Mouse (Mus musculus) Muller cell, postnatal 12 days (primary cell): Measurements from ENCODE around the gene Tnr.

ENCODE experiments used
- DNase-seq: peaks from one replicate; pipeline ENCODE4 v3.0.0-alpha.2; 2015; ENCODE audit errors: inconsistent ontology term

Tnr gene

DNA sequence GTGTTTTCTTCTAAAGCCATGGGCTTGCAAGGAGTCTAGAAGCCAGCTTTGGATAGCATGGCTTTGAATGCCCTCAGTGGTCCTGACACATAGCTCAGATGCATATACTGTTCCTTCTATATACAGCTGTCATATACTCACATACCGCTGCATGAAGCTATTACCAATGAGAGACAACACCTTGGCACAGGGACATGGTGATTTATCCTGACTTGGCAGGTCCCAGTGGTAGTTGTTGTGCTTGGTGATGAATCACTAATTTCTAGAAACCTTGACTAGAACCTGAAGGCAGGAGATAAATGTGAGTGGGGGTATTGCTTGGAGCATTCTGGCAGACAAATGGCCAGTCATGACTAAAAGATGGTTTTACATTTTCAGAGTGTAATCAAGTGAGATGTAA, 192.7 kb downstream of the Tnr start:
- no peak for DNase-seq

DNA sequence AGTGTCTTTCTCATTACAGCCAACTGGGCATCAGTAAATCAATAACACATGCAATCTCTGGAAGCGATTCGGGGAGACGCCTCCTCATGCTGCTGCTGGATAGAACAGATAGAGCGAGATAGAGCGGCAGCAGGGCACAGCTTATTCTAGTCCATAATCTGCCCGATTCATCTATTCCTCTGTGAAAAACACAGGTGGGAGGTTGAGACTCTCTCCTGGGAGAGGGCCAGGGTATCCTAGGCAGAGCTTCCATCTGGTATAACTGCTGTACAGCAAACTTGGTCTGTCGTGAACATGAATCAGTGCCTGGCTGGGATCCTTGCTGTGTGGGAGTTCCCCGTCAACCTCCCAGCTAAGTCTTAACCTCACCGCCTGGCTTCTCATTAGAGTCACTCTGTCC, 193.4 kb downstream of the Tnr start:
- peak; percentile 14 for DNase-seq

DNA sequence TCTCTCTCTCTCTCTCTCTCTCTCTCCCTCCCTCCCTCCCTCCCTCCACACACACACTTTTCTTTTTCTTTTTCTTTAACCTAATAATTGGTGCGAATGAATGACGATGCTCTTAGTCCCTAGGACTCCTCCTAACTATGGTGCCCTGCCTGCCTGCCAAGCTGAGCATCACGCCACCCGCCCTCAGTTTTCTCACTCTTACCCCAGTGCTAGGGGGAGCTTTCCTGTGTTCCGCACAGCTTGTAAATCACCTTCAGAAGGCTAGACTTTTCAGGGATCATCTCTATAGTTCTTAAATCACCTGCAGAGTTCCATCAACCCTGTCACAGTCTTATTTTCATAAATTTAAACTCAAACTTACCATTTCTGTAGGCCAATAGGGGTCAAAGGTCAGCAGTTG, 200.2 kb downstream of the Tnr start:
- DNase-seq, result no peak

DNA sequence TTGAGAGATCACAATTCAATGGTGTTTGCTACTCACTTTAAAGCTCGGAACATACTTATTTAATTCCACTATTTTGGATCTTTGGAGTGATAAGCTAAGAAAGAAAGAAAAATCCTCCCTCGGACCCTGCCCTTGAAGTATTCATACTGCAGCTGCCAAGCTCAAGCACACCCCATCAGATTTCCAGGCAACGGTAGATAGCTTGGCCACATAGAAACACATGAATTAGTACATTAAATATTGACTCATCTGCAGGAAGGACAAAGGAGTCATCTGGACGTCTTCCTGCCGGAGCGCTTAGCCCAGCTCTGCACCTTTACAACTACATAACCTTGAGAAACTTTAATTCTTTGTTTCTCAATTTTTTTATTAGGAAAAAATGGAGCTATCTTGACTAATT, 205.7 kb downstream of the Tnr start:
- DNase-seq, result no peak

DNA sequence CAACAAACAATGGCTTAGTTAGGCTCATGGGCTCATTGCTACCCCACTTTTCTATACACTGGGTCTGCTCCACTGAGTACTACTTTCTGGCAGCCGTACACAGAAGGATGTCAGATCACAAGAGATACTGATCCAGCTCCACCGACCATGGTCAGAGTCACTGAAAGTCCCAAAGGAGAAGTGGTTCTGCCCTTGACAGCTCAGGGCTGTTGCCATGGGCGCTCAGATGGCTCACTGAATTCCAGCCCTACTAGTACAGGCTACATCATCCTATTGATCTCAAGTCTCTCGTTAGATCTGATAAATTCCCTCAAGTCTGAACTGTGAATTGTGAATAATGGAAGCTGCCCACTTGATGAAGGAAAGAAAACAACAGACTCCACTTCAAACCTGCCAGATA, 207.3 kb downstream of the Tnr start:
- no peak for DNase-seq

DNA sequence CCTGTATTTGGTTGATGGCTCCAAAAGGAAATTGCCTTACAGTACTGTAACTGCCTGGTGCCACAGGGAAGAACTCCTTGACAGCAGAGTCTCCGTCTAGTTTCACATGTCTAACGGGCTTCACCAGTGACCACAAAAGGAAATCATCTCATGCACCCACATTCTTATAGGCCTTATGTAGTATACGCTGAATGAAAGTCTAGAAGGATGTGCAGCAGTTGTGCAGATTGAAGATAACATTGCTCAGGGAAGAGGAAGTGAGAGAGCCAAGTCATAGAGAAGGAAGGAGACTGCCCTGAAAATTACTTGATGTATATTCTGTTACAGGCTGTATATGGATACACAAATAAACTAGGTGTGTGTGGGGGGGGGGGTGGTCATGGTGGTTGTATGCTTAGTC, 211.5 kb downstream of the Tnr start:
- DNase-seq, result no peak

DNA sequence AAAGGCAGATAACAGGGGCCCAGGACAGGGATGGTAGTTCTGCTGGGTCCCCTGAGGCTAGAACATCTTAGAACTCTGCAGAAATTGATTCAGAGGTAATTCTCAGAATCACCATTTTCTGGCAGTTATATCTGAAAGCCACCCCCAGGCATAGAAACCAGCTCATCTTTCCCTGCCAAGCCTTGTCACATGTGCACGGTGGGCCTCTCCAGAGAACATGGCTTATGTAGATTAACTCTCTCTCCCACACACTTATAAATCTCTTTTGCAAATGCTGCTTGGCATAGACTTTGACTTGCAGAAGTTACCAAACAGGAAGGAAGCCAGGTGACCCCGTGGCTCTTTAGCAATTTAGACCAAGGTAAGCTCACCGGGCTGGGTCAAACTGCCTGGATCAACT, 215.9 kb downstream of the Tnr start:
- DNase-seq, result no peak

DNA sequence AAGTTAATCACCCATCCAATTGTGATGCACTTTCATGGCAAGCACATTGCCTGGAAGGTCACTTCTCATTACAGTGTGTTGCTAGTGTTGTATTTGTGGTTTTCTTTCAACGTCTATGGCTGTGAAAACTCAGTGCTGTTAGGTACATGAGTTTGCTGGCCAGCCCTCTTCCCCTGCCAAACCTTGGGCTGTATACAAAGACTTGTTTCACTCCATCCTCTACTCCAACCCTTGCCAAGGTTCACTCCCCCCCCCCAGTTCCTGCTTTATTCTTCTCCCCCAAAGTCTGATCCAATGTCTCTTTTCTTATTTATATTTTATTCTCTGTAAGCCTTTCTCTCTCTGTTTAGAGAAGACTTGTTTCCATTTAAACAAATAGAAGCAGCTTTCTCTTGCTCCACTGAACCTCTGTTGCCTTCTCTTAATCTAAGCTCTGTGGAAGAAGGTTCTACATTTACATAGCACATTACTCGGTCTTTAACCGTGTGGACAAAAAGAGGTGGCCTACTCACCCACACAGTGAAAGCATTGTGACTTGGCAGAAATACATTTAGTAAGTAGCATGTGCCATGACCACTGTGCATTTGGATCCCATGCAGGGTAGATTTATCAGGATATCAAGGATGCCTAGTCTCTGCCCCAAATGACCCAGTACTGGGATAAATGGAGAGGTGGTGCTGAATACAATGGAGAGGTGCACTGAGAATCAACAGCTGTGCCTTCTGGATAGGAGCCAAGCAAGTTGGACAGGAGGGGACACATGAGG, 217.9 kb downstream of the Tnr start:
- DNase-seq, result peak; percentile 36

DNA sequence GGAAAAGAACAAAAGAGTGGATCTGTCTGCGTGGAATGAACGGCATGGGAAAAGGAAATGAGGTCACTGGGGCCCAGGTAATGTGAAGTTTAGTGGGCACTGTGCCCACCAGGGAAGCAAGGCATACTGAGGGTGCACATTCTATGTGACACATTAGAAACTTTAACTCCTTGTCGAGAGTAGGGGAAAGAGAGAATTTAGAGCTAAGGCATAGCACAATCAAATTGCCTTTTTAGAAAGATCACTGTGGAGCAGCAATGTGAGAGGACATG, 218.4 kb downstream of the Tnr start:
- no peak for DNase-seq

DNA sequence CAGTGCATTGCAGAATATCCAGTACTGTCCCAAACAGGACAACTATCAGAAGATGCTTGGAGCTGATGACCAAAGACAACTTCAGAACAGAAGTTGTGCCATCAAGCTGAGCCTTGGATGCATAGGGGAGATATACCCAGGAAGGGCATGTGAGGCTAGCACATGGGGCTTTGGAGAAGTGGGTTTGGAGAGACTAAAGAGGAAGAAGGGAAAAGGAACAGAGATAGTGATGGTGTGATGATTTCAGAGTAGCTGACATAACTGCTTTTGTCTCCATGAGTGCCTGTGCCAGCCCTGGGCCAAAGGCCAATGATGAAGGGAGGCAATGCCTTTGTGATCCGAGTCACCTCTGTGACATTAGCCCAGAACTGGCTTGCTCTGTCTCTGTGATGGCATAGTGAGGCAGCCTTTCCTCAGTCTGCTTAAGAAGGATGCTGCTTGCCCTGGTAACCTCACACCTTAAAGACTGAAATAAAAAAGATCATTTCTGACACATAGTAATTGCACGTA, 220.2 kb downstream of the Tnr start:
- no peak for DNase-seq

DNA sequence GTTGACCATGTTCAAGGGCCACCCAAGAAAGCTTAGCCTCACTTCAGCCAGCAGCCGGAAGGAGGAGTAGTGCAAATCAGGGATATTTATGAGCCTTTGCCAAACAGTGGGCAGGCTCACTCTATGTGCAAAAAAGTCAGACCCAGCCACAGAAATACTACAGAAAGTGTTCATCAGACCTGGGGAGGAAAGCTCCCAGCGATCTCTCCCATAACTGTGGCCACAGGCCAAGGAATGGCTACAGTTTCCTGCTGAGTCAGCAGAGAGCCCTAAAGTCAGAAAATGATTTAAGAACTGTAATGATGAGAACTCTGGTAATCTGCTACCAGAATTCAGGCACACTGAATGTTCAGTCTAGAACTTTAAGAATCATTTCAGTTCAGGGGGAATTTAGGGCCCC, 221.7 kb downstream of the Tnr start:
- DNase-seq, result no peak

DNA sequence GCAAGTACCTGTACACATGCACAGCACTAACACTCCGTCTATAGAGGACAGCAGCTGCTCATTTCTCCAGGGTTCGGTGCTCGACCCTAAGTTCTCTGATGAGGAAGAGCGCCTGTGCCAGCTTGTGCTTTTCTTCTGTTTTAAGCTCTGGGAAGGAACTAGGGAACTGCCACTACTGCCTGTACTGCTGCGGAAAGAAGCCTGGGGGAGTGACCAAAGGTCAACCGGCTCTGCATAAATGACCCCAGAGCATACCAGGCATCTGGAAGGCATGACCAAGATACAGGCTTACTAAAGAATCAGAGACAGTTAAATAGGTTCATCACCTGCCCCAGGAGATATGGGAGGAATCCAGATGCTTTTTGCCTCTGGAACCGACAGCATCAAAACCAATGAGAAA, 224.4 kb downstream of the Tnr start:
- DNase-seq, result no peak

DNA sequence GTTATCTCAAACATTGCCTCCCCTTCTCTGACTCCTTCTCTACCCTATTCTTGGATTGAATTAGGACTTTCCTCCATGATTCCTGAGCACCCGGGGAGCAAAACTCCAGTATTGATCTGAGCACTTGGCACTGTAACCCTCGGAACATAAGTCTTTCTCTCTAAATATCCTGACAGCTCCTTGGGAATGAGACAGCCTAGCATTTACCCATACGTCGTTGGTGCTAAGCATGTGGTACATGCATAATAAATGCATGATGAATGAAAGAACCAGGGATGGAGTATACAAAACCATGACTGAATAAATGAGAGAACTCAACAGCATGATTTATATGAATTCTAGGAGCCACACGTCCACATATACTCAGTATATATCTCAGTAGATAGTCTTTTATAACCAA, 226.8 kb downstream of the Tnr start:
- DNase-seq, result no peak

DNA sequence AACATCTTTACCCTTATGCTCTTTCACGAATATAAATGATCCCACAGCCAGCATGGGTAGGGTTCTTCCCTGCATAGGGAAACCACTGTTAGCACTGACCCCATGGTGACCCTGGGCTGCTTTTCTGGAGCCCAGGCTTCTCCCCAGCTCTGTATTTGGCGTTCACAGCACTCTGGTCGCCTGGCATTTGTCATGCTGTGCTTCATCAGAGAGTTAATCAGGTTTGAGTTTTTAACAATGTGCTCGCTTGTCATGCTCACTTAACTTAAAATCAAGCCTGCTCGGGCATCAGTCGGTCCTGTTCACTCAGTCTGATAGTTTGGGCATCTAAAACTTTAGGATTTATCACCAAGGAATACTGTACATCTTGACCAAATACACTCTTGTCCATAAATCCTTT, 227.3 kb downstream of the Tnr start:
- peak; percentile 71 for DNase-seq

DNA sequence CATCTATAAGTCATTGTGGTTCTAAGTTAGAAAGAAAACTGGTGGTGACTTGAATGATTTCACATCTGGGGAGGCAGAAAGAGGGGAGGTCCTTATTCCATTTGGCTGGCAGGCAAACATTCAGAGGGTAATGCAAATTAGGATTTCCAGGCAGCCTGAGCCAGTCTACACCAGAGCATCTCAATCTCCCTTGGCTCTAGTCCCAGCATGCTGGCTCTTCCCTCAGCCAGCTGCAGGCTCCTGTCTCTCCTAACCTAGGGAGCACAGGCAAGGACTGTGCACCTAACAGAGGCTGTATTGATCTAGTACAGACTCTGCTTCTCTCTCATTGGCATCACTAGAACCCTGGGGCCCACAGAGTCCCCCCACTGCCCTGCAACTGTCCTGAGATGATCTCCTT, 237.4 kb downstream of the Tnr start:
- no peak for DNase-seq

DNA sequence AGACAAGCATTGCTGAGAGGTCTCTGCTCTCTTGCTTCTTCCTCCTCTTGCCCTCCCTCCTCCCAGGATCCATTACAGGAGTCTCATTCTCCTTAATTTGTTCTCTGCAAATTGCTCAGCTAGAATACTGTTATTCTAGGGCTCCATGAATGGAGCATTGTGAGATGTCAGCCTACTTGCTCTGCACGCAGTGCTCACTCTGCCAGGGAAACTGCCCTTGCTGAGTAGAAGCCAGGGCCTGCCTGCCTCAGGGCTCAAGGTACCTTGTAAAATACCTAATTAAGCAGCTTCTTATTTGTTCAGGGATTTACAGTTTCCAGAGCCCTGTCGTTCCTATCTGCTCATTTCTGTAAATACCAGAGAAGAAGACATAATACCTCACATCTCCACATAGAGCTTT, 240.3 kb downstream of the Tnr start:
- DNase-seq, result no peak

DNA sequence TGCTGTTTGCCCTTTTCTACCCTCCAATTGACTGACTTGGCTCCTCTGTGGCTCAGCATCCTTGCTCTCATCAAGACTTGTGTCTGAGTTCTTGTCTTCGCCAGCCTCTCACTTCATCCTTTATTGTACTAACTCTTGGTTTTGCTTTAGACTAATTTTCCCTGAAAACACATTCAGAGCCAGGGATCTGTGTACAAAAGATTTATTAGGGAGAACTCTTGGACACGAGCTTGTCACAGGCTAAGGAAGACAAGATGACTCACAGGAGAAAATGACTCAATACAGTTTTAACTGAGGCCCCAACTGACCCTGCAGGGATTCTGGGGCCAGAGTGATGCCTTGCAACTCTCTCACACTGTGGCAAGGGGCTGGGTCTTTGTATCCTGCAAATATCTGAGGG, 241.3 kb downstream of the Tnr start:
- peak; percentile 58 for DNase-seq

DNA sequence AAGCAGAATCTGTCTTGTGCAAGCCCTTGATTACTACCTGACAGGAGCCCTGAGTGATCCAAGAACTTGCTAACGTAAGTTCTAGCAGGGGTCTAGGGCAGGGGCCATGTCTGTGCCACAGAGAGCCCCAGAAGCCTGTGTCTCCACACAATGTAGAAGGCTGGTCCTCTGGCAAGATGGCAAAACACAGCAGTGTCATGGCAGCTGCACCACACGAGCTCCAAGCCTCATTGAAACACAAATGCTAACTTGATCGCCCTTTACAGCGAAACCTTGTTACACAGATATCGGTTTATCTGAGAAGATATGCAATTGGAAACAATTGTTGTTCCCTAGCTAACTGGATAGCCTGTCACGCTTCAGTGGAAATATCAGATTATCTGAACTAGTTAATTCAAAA, 246.4 kb downstream of the Tnr start:
- no peak for DNase-seq

DNA sequence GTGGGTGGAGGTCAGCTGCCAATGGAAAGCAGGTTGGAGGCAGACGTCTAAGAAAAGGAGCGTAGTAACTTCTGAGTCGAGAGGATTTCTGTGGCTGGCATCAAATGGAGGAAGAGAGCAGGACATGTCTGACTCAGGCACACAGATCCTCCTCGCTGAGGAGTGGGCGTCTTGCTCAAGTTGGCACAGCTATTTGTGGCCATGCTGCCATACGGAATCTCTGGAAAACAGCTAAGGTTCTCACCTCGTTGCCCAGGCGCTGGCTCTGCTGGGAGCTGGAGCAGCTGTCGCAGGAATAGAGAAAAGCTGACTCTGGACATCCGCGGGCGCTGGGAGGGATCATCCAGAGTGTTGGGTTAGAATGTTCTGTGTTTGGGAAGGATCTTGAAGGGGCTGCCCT, 250.1 kb downstream of the Tnr start:
- no peak for DNase-seq

DNA sequence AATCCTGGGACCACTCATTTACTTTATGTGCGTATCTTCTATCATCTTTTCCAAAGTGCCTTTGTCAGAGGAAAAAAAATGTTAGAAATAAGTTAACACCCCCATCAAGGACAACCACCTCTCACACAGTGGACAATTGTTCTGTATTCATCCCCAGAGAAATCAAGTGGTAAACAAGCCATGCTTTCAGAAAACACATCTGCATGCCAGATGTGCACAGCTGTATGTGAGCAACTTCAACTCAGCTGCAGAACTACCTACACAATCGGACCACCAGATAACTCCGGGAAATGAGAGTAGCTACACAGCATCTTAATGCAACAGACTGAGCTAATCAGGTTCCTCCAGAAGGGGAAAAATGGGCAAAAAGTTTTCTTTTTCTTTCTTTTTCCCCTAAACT, 251.6 kb downstream of the Tnr start:
- no peak for DNase-seq

DNA sequence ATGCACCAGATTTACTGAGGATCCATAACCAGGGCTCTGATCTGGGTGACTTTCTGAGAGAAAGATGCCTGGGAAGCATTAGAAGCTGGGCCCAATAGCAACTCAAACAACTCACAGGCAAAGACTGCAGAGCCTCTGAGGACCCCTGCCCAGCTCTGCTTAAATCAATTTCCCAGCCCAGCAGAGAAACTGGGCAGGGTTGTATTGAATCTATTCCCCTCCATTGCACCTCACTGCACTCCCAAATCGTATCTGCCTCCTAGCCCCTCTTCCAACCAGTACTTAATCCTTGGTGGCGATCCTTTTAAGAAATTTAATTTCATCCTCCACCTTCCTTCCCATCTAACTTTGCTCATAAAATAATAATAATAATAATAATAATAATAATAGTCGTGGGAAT, 253.5 kb downstream of the Tnr start:
- DNase-seq, result no peak

DNA sequence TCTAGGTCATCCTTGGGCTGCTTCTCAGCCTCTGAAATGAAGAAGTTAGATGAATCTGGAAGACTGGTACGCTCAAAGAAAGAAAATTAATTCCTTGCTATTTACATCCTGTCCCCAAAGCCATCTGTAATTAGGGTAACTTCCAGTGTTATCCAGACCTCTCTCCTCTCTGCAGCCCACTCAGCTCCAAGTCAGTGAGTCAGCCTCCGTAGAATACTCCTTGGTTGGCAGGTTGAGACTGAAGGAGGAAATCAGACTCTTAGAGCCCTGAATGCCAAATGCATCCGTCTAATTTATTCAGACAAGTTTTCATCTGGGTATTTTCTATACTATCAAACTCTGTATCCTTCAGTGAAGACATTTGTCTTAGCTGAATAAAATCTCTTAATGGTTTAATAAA, 255.9 kb downstream of the Tnr start:
- DNase-seq, result no peak

DNA sequence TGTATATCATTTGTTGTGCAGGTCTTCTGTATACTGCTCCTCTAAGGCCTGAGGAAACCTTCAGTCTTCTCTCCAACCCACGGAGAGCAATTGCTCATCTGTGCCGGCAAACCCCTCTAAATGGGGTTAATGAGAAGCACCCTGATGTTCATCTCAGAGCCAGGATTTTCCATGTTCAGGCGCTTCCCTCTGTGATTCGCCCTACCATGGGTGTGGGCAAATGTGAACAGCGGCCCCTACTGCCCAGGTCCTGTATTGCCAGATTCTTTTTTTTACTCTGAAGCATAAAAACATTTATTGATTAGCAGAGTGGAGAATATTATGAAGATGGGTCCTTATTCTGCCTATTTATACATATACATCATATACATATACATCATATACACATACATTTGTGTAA, 260.3 kb downstream of the Tnr start:
- DNase-seq, result no peak

DNA sequence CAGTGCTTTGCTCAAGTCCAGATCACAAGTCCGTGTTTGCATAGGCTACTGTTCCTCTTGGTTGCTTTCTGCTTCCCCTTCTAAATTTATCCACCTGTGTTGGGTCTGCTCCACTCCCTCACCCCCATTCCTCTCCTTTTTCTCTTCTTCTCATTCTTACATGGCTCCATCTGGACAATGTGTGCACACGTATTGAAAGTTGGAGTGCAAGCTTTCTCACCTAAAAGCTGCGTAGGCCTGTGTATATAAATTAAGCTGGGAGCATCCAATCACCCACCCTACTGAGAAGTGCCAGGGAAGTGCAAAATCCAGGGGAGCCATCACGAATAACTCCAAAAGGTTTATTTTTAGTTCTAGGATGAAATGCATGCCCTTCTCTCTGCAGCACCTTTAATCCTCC, 264.7 kb downstream of the Tnr start:
- no peak for DNase-seq
